Mouse (Mus musculus) forebrain, embryonic 13.5 days (tissue): ENCODE results near the gene Lpcat3. TPM values are rescaled to one million over a fixed set of nuclear protein-coding genes. Genes with fewer than 3 reads are reported as not detected.

Experiments
- ATAC-seq: fragments of 200-750 bp; cut with Nextera tagmentation; 2 replicates; pipeline ENCODE4 v1.8.0; 2017
- H3K27ac ChIP-seq: fragments of 300-500 bp; sonication (generic); 2 replicates; pipeline ENCODE4 v1.5.1; 2015; ENCODE audit warnings: inconsistent platforms, mild to moderate bottlenecking, moderate library complexity
- H3K27me3 ChIP-seq: fragments of 300-500 bp; sonication (generic); 2 replicates; pipeline ENCODE4 v1.6.1; 2015; ENCODE audit warnings: mild to moderate bottlenecking, inconsistent platforms
- H3K36me3 ChIP-seq: fragments of 300-500 bp; sonication (generic); 2 replicates; pipeline ENCODE4 v1.6.1; 2015; ENCODE audit warnings: mild to moderate bottlenecking, inconsistent platforms; ENCODE audit not compliant: poor library complexity, severe bottlenecking
- H3K4me1 ChIP-seq: fragments of 300-500 bp; sonication (generic); 2 replicates; pipeline ENCODE4 v1.6.1; 2015; ENCODE audit warnings: inconsistent platforms
- H3K4me2 ChIP-seq: fragments of 300-500 bp; sonication (generic); 2 replicates; pipeline ENCODE4 v1.6.1; 2015; ENCODE audit warnings: inconsistent platforms, mild to moderate bottlenecking, moderate library complexity
- H3K4me3 ChIP-seq: fragments of 300-500 bp; sonication (generic); 2 replicates; pipeline ENCODE4 v1.5.1; 2015; ENCODE audit warnings: mild to moderate bottlenecking, inconsistent platforms
- H3K9ac ChIP-seq: fragments of 300-500 bp; sonication (generic); 2 replicates; pipeline ENCODE4 v1.6.1; 2015; ENCODE audit warnings: mild to moderate bottlenecking, inconsistent platforms
- H3K9me3 ChIP-seq: fragments of 300-500 bp; sonication (generic); replicated peaks from 2 replicates; pipeline ENCODE4 v1.6.1; 2016; ENCODE audit warnings: inconsistent platforms
- WGBS: fragments of 180-500 bp; shearing (Covaris S2); methylation state at CpG from one replicate; pipeline ENCODE4 v1.1.7; 2015; 5-methylcytosine and 5-hydroxymethylcytosine counted together
- polyA plus RNA-seq: library from polyadenylated mRNA; unstranded; fragments of >200 nt; fragmentation: Nextera tagmentation; extraction: Ambion mirVana; gene quantifications from 2 replicates; pipeline ENCODE4 v1.2.1, GENCODE M21; 2015

The Lpcat3 gene
- polyA plus RNA-seq, 1 experiment from 2014 or later: 34.8 TPM

DNA sequence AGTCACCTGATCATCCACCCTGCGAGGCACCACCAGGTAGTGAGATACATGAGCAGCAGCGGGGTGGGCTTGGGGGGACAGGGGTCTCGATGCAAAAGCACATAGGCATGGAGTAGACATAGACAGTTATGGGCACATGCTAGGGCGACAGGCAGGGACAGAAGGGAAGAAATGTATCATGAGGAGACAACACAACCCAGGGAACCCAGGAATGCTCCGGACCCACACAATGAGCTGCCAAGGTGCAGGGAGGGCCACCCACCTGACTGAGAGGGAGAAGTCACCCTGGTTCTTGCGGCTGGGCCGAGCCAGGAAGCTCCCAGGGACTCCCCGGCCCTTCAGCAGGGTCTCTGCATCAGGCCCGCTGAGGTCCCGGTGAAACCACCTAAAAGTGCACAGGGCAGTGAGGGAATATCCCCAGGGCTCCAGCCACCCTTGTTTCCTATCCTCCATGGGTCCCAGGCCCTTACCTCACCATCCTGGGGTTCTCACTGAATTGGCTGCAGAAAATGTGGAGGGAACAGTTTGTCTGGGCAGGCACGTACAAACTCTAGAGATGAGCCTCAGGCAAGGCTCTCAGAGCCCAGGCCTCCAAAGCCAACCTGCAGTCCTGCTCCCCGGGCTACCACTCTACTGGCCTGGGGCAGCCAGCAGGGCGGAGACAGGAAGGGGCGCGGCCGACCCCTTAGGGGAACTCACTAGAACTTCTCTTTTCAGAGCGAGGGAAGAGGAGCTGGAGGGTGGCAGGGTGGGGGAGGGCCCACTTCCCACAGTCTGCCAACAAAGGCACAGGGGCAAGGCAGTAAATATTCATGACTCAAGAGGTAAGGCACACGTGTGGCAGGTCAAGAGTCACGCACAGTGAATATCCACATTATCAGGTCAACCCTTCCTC, 69.9 kb downstream of the Lpcat3 start:
- Histone ChIP-seq H3K9me3 (no peaks in the 10 kb centered on the region), H3K36me3 (no peaks in the 10 kb centered on the region), H3K27me3 (no peaks in the 10 kb centered on the region), H3K27ac (no peak overlapping the region), H3K4me2 (no peak overlapping the region), H3K4me3 (no peak overlapping the region), H3K9ac (no peak overlapping the region), H3K4me1 (no peaks in the 10 kb centered on the region)
- 56% methylated on average over 19 of the region's 19 CpGs for WGBS
- ATAC-seq: no peak

- H3K4me2 ChIP-seq: no peak overlapping the region
- no peak for ATAC-seq
- no peak overlapping the region for H3K9ac ChIP-seq
- no peaks in the 10 kb centered on the region for H3K9me3 ChIP-seq
- H3K27me3 ChIP-seq: no peaks in the 10 kb centered on the region
- no peak overlapping the region for H3K27ac ChIP-seq
- H3K4me1 ChIP-seq: peaks cover 13% of the 10 kb centered on the region
- 85% methylated on average over 3 of the region's 3 CpGs for WGBS
- H3K4me3 ChIP-seq: no peak overlapping the region
- H3K36me3 ChIP-seq: 0 out of 2 replicates have a peak, but pooled peaks cover 9% of the 10 kb centered on the region
Measured at GRCm38 (mm10) chr6:124734417-124734816, 71.6 kb downstream of the Lpcat3 start.

- Histone ChIP-seq H3K4me1 (peaks cover 26% of the 10 kb centered on the region), H3K9ac (no peak overlapping the region), H3K27ac (no peak overlapping the region), H3K4me3 (no peak overlapping the region), H3K4me2 (no peak overlapping the region), H3K36me3 (0 out of 2 replicates have a peak, but pooled peaks cover 9% of the 10 kb centered on the region), H3K9me3 (no peaks in the 10 kb centered on the region), H3K27me3 (no peaks in the 10 kb centered on the region)
- no peak for ATAC-seq
- WGBS: 92% methylated on average over 11 of the region's 11 CpGs
Measured at GRCm38 (mm10) chr6:124737040-124737439, 74.2 kb downstream of the Lpcat3 start.

GRCm38 (mm10) chr6:124738511-124739023, 75.7 kb downstream of the Lpcat3 start, which contains the start of gene Ptpn6:
Gene Ptpn6 (minus strand): TSS chr6:124738714.
- H3K9ac ChIP-seq: peak within 1 kb of the TSS; percentile 14; the same call in 1 of the 2 replicates

GRCm38 (mm10) chr6:124739231-124739796, 76.5 kb downstream of the Lpcat3 start:
- peak overlapping the region; percentile 100 for H3K27ac ChIP-seq
- no peaks in the 10 kb centered on the region for H3K9me3 ChIP-seq
- WGBS: 87% methylated on average over 10 of the region's 10 CpGs
- peaks cover 29% of the 10 kb centered on the region for H3K36me3 ChIP-seq
- peaks cover 34% of the 10 kb centered on the region for H3K4me1 ChIP-seq
- ATAC-seq: no peak
- H3K27me3 ChIP-seq: no peaks in the 10 kb centered on the region
- peak overlapping the region; percentile 45; the same call in 1 of the 2 replicates for H3K9ac ChIP-seq
- H3K4me2 ChIP-seq: peak overlapping the region; percentile 78
- 0 out of 2 replicates have a peak overlapping the region, but pooled peaks have one; percentile 67 for H3K4me3 ChIP-seq

More at GRCm38 (mm10) chr6:124738511-124739023, 75.7 kb downstream of the Lpcat3 start, which contains the start of gene Ptpn6:
- peak within 1 kb of the TSS; percentile 78 for H3K4me2 ChIP-seq
- H3K4me1 ChIP-seq: peaks cover 34% of the 10 kb centered on the region
- 0 out of 2 replicates have a peak within 1 kb of the TSS, but pooled peaks have one; percentile 67 for H3K4me3 ChIP-seq
- 29% methylated on average over 15 of the region's 15 CpGs for WGBS
- no peaks in the 10 kb centered on the region for H3K9me3 ChIP-seq
- H3K27ac ChIP-seq: peak within 1 kb of the TSS; percentile 100; the same call in 1 of the 2 replicates
- H3K27me3 ChIP-seq: no peaks in the 10 kb centered on the region
- no peak for ATAC-seq
- peaks cover 22% of the 10 kb centered on the region for H3K36me3 ChIP-seq

GRCm38 (mm10) chr6:124740211-124740887, 77.5 kb downstream of the Lpcat3 start:
- H3K27ac ChIP-seq: peak overlapping the region; percentile 100
- peak; percentile 29 for ATAC-seq
- H3K4me3 ChIP-seq: peak overlapping the region; percentile 67
- H3K9me3 ChIP-seq: no peaks in the 10 kb centered on the region
- peak overlapping the region; percentile 78 for H3K4me2 ChIP-seq
- H3K4me1 ChIP-seq: peaks cover 37% of the 10 kb centered on the region
- H3K36me3 ChIP-seq: peaks cover 38% of the 10 kb centered on the region
- no peaks in the 10 kb centered on the region for H3K27me3 ChIP-seq
- peak overlapping the region; percentile 95 for H3K9ac ChIP-seq
- WGBS: under 1% methylated on average over 28 of the region's 29 CpGs

- Histone ChIP-seq H3K4me1 (peaks cover 41% of the 10 kb centered on the region), H3K9me3 (no peaks in the 10 kb centered on the region)
Measured at GRCm38 (mm10) chr6:124740888-124741761, 78.3 kb downstream of the Lpcat3 start, which contains the start of gene Grcc10. Gene Grcc10 (minus strand): TSS chr6:124741374.

GRCm38 (mm10) chr6:124741842-124742241, 79.0 kb downstream of the Lpcat3 start:
- 65% methylated on average over 3 of the region's 3 CpGs for WGBS
- H3K9ac ChIP-seq: peak overlapping the region; percentile 95
- H3K36me3 ChIP-seq: peaks cover 41% of the 10 kb centered on the region
- no peak for ATAC-seq
- peaks cover 48% of the 10 kb centered on the region for H3K4me1 ChIP-seq
- peak overlapping the region; percentile 100 for H3K27ac ChIP-seq
- no peaks in the 10 kb centered on the region for H3K9me3 ChIP-seq
- H3K4me3 ChIP-seq: peak overlapping the region; percentile 67
- H3K27me3 ChIP-seq: no peaks in the 10 kb centered on the region
- H3K4me2 ChIP-seq: peak overlapping the region; percentile 78

More at GRCm38 (mm10) chr6:124740888-124741761, 78.3 kb downstream of the Lpcat3 start, which contains the start of gene Grcc10:
- peak; percentile 85 for ATAC-seq
- H3K27ac ChIP-seq: peak within 1 kb of the TSS; percentile 100
- no peaks in the 10 kb centered on the region for H3K27me3 ChIP-seq
- peak within 1 kb of the TSS; percentile 78 for H3K4me2 ChIP-seq
- H3K9ac ChIP-seq: peak within 1 kb of the TSS; percentile 95
- peak within 1 kb of the TSS; percentile 67 for H3K4me3 ChIP-seq
- H3K36me3 ChIP-seq: peaks cover 38% of the 10 kb centered on the region
- WGBS: under 1% methylated on average over 41 of the region's 41 CpGs

DNA sequence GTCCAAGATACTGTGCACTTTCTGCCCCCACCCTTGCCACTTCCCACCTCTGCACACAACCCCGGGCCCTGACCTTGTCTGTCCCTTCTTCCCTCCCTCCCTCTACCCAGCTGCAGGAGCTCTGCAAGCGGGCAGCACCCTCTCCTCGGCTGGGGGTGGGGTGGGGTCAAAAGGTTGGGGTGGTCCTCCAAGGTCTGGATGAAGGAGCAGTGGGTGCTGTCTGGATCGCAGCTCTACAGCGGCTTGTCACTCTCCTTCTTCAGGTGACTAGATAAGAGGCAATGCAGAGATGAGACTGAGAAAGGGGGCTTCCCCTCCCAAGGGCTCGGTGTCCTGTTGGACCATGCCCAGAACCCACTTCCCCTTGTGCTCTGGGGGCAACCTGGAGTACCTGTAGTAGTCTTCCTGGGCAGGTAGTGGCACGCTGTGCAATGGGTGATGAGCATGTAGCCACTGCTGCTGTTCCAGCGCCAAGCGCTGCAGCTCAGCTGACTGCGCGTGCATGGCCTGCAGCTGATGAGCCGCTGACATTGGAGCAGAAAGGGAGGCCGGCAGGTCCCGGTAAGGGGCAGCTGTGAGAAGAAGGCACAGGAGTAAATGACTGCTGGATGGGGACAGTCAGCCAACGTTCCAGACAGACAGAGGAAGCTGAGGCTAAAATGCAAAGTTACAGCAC, 80.2 kb downstream of the Lpcat3 start:
- Histone ChIP-seq H3K9ac (no peak overlapping the region), H3K27ac (no peak overlapping the region), H3K4me1 (peaks cover 53% of the 10 kb centered on the region), H3K9me3 (no peaks in the 10 kb centered on the region), H3K4me2 (no peak overlapping the region), H3K27me3 (no peaks in the 10 kb centered on the region), H3K4me3 (no peak overlapping the region), H3K36me3 (peaks cover 52% of the 10 kb centered on the region)
- 91% methylated on average over 15 of the region's 15 CpGs for WGBS
- ATAC-seq: no peak

- 91% methylated on average over 8 of the region's 8 CpGs for WGBS
- ATAC-seq: no peak
- Histone ChIP-seq H3K9ac (no peak overlapping the region), H3K4me2 (no peak overlapping the region), H3K27ac (no peak overlapping the region; the same call in 1 of the 2 replicates), H3K9me3 (no peaks in the 10 kb centered on the region), H3K4me3 (no peak overlapping the region), H3K36me3 (peaks cover 56% of the 10 kb centered on the region), H3K27me3 (no peaks in the 10 kb centered on the region), H3K4me1 (peaks cover 49% of the 10 kb centered on the region)
Measured at GRCm38 (mm10) chr6:124743647-124744046, 80.8 kb downstream of the Lpcat3 start.
